Mouse (Mus musculus) kidney, adult 18-20 months (tissue): Measurements from ENCODE around the gene Olig3.

Source experiments
- DNase-seq: peaks from one replicate; pipeline ENCODE4 v3.0.0; 2021

The Olig3 gene

DNA sequence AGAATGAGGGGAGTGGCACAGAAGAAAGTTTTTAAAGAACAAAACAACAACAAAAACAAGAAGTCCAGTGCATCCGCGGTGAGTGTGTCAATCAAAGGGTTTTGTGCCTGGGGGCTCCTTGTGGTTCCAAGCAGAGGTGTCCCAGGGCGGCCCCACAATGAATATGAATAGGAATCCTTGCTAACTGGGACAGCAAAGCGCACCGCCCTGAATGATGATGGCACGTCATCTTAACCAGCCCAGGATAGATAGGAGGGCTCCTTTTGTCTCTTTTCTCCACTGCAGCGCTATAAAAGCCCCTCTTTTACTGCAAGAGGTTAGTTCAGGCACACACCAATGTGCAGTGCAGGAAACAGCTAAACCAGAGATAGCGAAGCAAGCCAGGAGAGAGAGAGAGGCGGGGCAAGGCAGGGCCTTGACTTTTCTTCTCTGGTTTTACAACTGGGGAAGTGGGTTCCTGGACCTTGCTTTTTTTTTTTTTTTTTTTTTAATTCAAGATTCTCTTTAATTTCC lies at the start of gene Olig3:
TSS of gene Olig3 (plus strand) at position 463 of the 513 bp plus-strand sequence.
- DNase-seq = no peak

DNA sequence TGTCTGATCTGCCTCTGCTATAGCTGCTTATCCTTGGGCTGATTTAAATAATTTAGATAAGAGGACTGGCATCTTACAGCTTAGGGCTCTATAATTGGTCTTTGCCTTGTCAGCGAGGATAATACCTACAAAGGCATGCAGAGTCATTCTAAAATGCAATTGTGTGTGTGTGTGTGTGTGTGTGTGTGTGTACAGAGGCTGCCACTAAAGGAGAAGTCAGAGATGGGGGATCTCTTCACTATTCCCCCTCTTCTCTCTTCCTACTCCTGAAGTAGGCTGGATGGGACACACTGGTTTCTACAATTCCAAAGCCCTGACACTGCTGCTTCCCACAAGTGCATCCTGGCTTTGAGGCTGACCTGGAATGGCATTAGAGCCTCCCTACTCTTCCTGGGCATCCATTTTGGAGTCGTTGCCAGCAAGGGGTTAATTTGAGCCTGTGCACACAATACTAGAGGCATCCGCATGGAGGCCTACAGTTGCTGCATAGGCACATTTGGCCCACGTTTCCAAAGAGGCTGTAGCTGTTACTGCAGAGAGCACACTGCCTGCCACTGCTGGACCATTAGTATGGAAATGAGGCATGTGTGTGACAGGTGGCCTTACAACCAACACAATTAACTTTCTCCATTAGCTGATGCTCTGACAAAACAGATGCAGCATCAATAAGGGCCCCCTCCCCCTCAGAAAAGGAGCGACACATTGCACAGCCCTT lies 46.5 kb upstream of the Olig3 start:
- DNase-seq = no peak

DNA sequence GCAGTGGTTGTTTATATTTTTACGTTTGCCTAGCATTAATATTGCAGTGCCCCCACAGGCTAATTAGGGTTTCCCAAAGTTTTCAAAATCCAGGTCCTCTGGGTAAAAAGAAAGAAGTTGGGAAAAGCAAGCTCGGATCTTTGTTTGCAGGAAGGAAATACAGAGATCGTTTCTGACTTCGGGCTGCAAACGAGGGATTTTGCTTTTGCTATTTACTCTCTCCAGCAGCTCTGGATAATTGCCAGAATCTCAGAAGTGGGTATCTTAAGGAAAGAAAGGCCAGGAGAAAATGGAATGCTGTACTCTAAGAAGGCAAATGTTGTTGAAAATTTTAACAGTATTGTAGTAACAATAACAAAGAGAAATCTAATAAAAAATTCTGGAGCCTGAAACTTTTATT lies 45.9 kb upstream of the Olig3 start:
- no peak for DNase-seq

GRCm38 (mm10) chr10:19317962-19318812 lies 38.1 kb upstream of the Olig3 start:
- DNase-seq = no peak

DNA sequence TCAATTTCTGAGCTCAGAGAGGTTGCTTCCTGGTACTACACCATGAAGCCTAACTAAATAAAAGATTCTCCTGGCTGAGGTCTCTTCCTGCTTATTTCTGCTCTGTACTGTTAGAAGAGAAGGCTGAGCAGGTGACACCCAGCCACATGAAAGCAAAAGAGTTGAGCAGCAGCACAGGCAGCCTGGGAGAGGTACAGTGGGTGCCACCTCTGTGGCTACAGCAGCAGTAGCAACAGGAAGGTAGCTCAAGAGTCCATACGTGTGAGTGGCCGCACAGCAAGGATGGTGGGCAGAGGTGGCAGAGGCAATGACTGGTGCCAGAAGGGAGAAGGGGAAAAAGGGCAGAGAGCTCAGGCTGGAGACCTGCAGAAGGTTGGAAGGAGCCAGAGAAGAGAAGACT lies 34.6 kb upstream of the Olig3 start:
- no peak for DNase-seq

DNA sequence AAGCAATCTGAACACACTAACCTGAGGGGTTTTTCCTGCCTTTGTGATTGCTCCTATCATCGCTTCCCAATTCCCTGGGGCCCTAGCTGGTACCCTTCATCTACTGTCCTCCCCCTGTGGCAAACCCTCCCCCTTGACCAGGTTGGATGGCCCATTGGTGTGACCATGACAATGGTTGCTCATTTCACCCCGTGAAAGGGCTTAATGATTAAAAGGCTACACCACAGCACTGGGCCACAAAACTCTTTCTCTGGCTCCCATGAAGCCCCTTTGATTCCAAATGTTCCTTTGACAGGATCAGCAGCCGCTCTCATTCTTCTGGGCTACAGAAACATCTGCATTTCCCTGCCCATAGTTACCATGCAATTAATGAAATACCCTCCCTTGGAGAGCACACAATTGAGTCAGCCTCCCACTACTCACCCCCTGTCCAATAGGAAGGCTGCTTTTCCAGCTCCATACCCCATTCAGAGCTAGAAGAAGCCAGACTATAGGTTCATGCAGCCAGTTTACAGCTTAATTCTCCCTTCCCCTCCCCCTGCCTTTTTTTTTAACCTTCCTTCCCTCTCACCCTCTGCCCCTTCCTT lies 27.0 kb upstream of the Olig3 start:
- no peak for DNase-seq

GRCm38 (mm10) chr10:19333425-19333824 lies 22.9 kb upstream of the Olig3 start:
- no peak for DNase-seq

GRCm38 (mm10) chr10:19338695-19339630 lies 17.4 kb upstream of the Olig3 start:
- no peak for DNase-seq

- no peak for DNase-seq
These were observed 12.3 kb upstream of the Olig3 start for GRCm38 (mm10) chr10:19344039-19344438.

- DNase-seq = no peak
These were observed 7.0 kb upstream of the Olig3 start for GRCm38 (mm10) chr10:19349326-19349725.

- DNase-seq = no peak
These were observed 4.1 kb upstream of the Olig3 start for GRCm38 (mm10) chr10:19352006-19352877.

DNA sequence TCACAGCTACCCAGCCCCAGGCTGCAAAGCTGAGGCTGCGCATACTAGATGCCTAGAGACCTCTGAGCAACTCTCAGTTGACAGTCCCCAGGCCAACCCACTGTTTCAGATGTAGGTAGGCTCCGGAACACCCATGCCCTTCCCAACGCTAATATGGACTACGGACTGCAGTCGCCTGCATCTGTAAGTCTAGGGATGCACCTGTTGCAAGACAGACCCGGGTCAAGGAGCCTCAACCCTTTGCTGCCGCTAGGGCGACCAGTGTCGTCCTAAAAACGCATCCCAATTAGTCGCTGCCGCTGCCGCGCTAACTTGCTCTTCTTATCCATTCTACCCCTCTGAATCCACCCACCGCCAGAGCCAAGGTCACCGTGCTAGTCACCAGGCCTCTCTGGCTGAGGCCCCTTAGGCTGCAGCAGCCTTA lies 3.4 kb upstream of the Olig3 start:
- no peak for DNase-seq

- DNase-seq = no peak
These were observed 2.7 kb upstream of the Olig3 start for GRCm38 (mm10) chr10:19353631-19354030.

DNA sequence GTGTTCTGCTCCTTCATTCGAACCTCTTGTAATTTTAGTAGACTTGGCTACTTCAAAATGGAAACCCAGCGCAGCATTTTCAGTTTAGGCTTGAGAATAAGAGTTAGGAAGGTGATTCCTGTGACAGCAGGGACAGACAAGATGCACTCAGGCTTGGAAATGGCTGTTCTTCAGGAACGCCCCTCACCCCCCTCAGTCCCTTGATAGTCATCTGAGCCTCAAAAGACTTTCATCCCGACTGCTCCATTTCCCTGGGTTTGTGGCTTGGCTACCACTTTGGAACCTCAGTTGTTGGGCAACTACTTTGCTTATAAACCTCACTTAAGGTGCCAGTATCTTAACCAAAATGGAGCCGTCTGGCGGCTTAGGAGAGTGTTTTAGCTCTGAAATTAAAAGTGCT lies 2.2 kb upstream of the Olig3 start:
- no peak for DNase-seq

DNA sequence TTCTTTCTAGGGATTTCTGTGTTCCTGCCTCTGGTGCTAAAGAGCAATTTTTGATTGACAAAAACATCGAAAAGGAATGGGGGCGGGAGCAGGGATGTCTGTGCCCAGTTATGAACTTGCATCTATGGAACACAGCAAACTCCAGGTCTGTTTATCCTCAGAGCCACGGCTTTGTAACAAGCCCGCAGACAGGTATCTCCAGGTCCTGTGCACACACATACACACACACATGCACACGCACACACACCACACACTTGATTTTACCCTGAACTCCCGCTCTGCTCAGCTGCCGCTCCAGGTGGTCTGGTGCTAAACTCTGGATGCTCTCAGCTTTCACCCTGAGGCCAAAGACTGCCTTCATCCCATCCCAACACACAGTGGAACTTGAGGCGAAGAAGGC lies 1.3 kb upstream of the Olig3 start:
- DNase-seq = no peak

DNA sequence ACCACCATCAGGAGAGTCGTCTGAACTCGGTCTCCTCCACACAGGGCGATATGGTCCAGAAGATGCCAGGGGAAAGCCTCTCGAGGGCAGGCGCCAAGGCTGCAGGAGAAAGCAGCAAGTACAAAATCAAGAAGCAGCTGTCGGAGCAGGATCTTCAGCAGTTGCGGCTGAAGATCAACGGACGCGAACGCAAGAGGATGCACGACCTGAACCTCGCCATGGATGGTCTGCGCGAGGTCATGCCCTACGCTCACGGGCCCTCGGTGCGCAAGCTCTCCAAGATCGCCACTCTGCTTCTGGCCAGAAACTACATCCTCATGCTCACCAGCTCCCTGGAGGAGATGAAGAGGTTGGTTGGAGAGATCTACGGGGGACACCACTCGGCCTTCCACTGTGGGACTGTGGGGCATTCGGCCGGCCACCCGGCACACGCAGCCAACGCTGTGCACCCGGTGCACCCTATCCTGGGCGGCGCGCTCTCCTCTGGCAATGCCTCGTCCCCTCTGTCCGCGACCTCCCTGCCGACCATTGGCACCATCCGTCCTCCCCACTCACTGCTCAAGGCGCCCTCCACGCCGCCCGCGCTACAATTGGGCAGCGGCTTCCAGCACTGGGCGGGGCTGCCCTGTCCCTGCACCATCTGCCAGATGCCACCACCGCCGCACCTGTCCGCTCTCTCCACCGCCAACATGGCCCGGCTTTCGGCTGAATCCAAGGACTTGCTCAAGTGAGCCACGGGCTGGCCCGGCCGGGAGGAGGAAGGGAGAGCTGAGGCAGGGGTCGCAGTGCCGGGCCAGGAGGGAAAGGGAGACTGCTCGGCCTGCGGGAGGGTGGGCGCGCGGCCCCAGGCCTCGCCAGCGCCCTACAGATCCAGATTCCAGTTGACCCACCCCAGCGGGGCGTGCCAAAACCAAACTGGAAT lies 648 bp downstream of the Olig3 start:
- DNase-seq = no peak

- DNase-seq = no peak
These were observed 1.5 kb downstream of the Olig3 start for GRCm38 (mm10) chr10:19357848-19358247.

GRCm38 (mm10) chr10:19360446-19361300 lies 4.3 kb downstream of the Olig3 start:
- no peak for DNase-seq
